Mouse (Mus musculus): Measurements from ENCODE around the gene Znfx1. TPM values are rescaled to one million over a fixed set of nuclear protein-coding genes. Genes with fewer than 3 reads are reported as not detected.

The Znfx1 gene
- polyA plus RNA-seq, 1 experiment from 2014 or later, result 4.9 TPM

- no peak overlapping the region for H3K4me2 ChIP-seq (replicated peaks; ENCODE audit: low read depth, low read length)
- no peaks in the 10 kb centered on the region for H3K36me3 ChIP-seq (ENCODE audit: control insufficient read depth, insufficient read depth, low read length)
- H3K27ac ChIP-seq (ENCODE audit: low read depth, low read length), result no peak overlapping the region
- 85% methylated on average over 5 of the region's 5 CpGs for WGBS
- H3K9ac ChIP-seq (ENCODE audit: low read depth, low read length), result no peak overlapping the region
- H3K9me3 ChIP-seq (ENCODE audit: control insufficient read depth, low read length), result no peaks in the 10 kb centered on the region
- H3K27me3 ChIP-seq (ENCODE audit: control insufficient read depth, insufficient read depth, low read length), result no peaks in the 10 kb centered on the region
- no peak overlapping the region for H3K4me3 ChIP-seq (ENCODE audit: low read depth, low read length)
- no peak for DNase-seq (ENCODE audit: low spot score)
- ATAC-seq (ENCODE audit: low FRiP score), result no peak
- H3K4me1 ChIP-seq (replicated peaks; ENCODE audit: control insufficient read depth, insufficient read depth, low read length), result 0 out of 2 replicates have a peak, but pooled peaks cover 4% of the 10 kb centered on the region
Measured at GRCm38 (mm10) chr2:167086836-167087235, 24.0 kb upstream of the Znfx1 start.

- 0 out of 2 replicates have a peak, but pooled peaks cover 6% of the 10 kb centered on the region for H3K4me1 ChIP-seq (replicated peaks; ENCODE audit: control insufficient read depth, insufficient read depth, low read length)
- no peak overlapping the region for H3K4me2 ChIP-seq (replicated peaks; ENCODE audit: low read depth, low read length)
- 66% methylated on average over 11 of the region's 11 CpGs for WGBS
- H3K36me3 ChIP-seq (ENCODE audit: control insufficient read depth, insufficient read depth, low read length), result no peaks in the 10 kb centered on the region
- ATAC-seq (ENCODE audit: low FRiP score) (no peak), DNase-seq (ENCODE audit: low spot score) (no peak)
- no peak overlapping the region for H3K4me3 ChIP-seq (ENCODE audit: low read depth, low read length)
- no peaks in the 10 kb centered on the region for H3K27me3 ChIP-seq (ENCODE audit: control insufficient read depth, insufficient read depth, low read length)
- no peak overlapping the region for H3K9ac ChIP-seq (ENCODE audit: low read depth, low read length)
- no peaks in the 10 kb centered on the region for H3K9me3 ChIP-seq (ENCODE audit: control insufficient read depth, low read length)
- H3K27ac ChIP-seq (ENCODE audit: low read depth, low read length), result no peak overlapping the region
Measured at GRCm38 (mm10) chr2:167086092-167086491, 23.3 kb upstream of the Znfx1 start.

GRCm38 (mm10) chr2:167081639-167082038, 18.8 kb upstream of the Znfx1 start:
- no peak overlapping the region for H3K4me3 ChIP-seq (ENCODE audit: low read depth, low read length)
- H3K4me1 ChIP-seq (replicated peaks; ENCODE audit: control insufficient read depth, insufficient read depth, low read length), result peaks cover 10% of the 10 kb centered on the region
- H3K27me3 ChIP-seq (ENCODE audit: control insufficient read depth, insufficient read depth, low read length), result no peaks in the 10 kb centered on the region
- no peaks in the 10 kb centered on the region for H3K9me3 ChIP-seq (ENCODE audit: control insufficient read depth, low read length)
- no peaks in the 10 kb centered on the region for H3K36me3 ChIP-seq (ENCODE audit: control insufficient read depth, insufficient read depth, low read length)
- no peak overlapping the region for H3K9ac ChIP-seq (ENCODE audit: low read depth, low read length)
- WGBS, result 23% methylated on average over 4 of the region's 4 CpGs
- no peak overlapping the region for H3K4me2 ChIP-seq (replicated peaks; ENCODE audit: low read depth, low read length)
- no peak for ATAC-seq (ENCODE audit: low FRiP score)
- peak; percentile 48 for DNase-seq (ENCODE audit: low spot score)
- no peak overlapping the region for H3K27ac ChIP-seq (ENCODE audit: low read depth, low read length)

- Histone ChIP-seq H3K9me3 (ENCODE audit: control insufficient read depth, low read length) (no peaks in the 10 kb centered on the region), H3K36me3 (ENCODE audit: control insufficient read depth, insufficient read depth, low read length) (no peaks in the 10 kb centered on the region), H3K27me3 (ENCODE audit: control insufficient read depth, insufficient read depth, low read length) (no peaks in the 10 kb centered on the region), H3K4me1 (replicated peaks; ENCODE audit: control insufficient read depth, insufficient read depth, low read length) (peaks cover 10% of the 10 kb centered on the region), H3K27ac (ENCODE audit: low read depth, low read length) (no peak overlapping the region), H3K4me3 (ENCODE audit: low read depth, low read length) (no peak overlapping the region), H3K9ac (ENCODE audit: low read depth, low read length) (no peak overlapping the region), H3K4me2 (replicated peaks; ENCODE audit: low read depth, low read length) (no peak overlapping the region)
- 61% methylated on average over 6 of the region's 6 CpGs for WGBS
- no peak for ATAC-seq (ENCODE audit: low FRiP score)
- no peak for DNase-seq (ENCODE audit: low spot score)
Measured at GRCm38 (mm10) chr2:167081135-167081534, 18.3 kb upstream of the Znfx1 start.

- no peak for DNase-seq (ENCODE audit: low spot score)
Measured at GRCm38 (mm10) chr2:167080387-167080786, 17.6 kb upstream of the Znfx1 start.

GRCm38 (mm10) chr2:167079535-167080257, 16.9 kb upstream of the Znfx1 start:
- WGBS, result 46% methylated on average over 18 of the region's 18 CpGs
- H3K9ac ChIP-seq (ENCODE audit: low read depth, low read length), result no peak overlapping the region
- H3K27me3 ChIP-seq (ENCODE audit: control insufficient read depth, insufficient read depth, low read length), result no peaks in the 10 kb centered on the region
- DNase-seq (ENCODE audit: low spot score), result peak; percentile 46
- ATAC-seq (ENCODE audit: low FRiP score), result peak; percentile 40; the same call in 1 of the 2 replicates
- H3K4me2 ChIP-seq (replicated peaks; ENCODE audit: low read depth, low read length), result no peak overlapping the region
- H3K9me3 ChIP-seq (ENCODE audit: control insufficient read depth, low read length), result no peaks in the 10 kb centered on the region
- H3K27ac ChIP-seq (ENCODE audit: low read depth, low read length), result 0 out of 2 replicates have a peak overlapping the region, but pooled peaks have one; percentile 36
- H3K36me3 ChIP-seq (ENCODE audit: control insufficient read depth, insufficient read depth, low read length), result no peaks in the 10 kb centered on the region
- peaks cover 10% of the 10 kb centered on the region for H3K4me1 ChIP-seq (replicated peaks; ENCODE audit: control insufficient read depth, insufficient read depth, low read length)
- no peak overlapping the region for H3K4me3 ChIP-seq (ENCODE audit: low read depth, low read length)

More at GRCm38 (mm10) chr2:167080387-167080786, 17.6 kb upstream of the Znfx1 start:
- H3K27ac ChIP-seq (ENCODE audit: low read depth, low read length), result no peak overlapping the region
- no peak for ATAC-seq (ENCODE audit: low FRiP score)
- H3K9ac ChIP-seq (ENCODE audit: low read depth, low read length), result no peak overlapping the region
- no peaks in the 10 kb centered on the region for H3K9me3 ChIP-seq (ENCODE audit: control insufficient read depth, low read length)
- H3K36me3 ChIP-seq (ENCODE audit: control insufficient read depth, insufficient read depth, low read length), result no peaks in the 10 kb centered on the region
- H3K4me2 ChIP-seq (replicated peaks; ENCODE audit: low read depth, low read length), result no peak overlapping the region
- 88% methylated on average over 3 of the region's 3 CpGs for WGBS
- peaks cover 10% of the 10 kb centered on the region for H3K4me1 ChIP-seq (replicated peaks; ENCODE audit: control insufficient read depth, insufficient read depth, low read length)
- H3K4me3 ChIP-seq (ENCODE audit: low read depth, low read length), result no peak overlapping the region
- H3K27me3 ChIP-seq (ENCODE audit: control insufficient read depth, insufficient read depth, low read length), result no peaks in the 10 kb centered on the region

GRCm38 (mm10) chr2:167078931-167079495, 16.2 kb upstream of the Znfx1 start:
- Histone ChIP-seq H3K4me3 (ENCODE audit: low read depth, low read length) (no peak overlapping the region), H3K9me3 (ENCODE audit: control insufficient read depth, low read length) (no peaks in the 10 kb centered on the region), H3K9ac (ENCODE audit: low read depth, low read length) (no peak overlapping the region), H3K27ac (ENCODE audit: low read depth, low read length) (peak overlapping the region; percentile 36; the same call in 1 of the 2 replicates), H3K36me3 (ENCODE audit: control insufficient read depth, insufficient read depth, low read length) (no peaks in the 10 kb centered on the region), H3K27me3 (ENCODE audit: control insufficient read depth, insufficient read depth, low read length) (no peaks in the 10 kb centered on the region), H3K4me2 (replicated peaks; ENCODE audit: low read depth, low read length) (no peak overlapping the region; the same call in 1 of the 2 replicates), H3K4me1 (replicated peaks; ENCODE audit: control insufficient read depth, insufficient read depth, low read length) (peaks cover 10% of the 10 kb centered on the region)
- DNase-seq (ENCODE audit: low spot score), result no peak
- peak; percentile 14; the same call in 1 of the 2 replicates for ATAC-seq (ENCODE audit: low FRiP score)
- WGBS, result 51% methylated on average over 9 of the region's 9 CpGs

- Histone ChIP-seq H3K9me3 (ENCODE audit: control insufficient read depth, low read length) (no peaks in the 10 kb centered on the region), H3K27ac (ENCODE audit: low read depth, low read length) (no peak overlapping the region), H3K4me3 (ENCODE audit: low read depth, low read length) (no peak overlapping the region), H3K27me3 (ENCODE audit: control insufficient read depth, insufficient read depth, low read length) (no peaks in the 10 kb centered on the region), H3K9ac (ENCODE audit: low read depth, low read length) (no peak overlapping the region), H3K36me3 (ENCODE audit: control insufficient read depth, insufficient read depth, low read length) (no peaks in the 10 kb centered on the region), H3K4me2 (replicated peaks; ENCODE audit: low read depth, low read length) (no peak overlapping the region; the same call in 1 of the 2 replicates), H3K4me1 (replicated peaks; ENCODE audit: control insufficient read depth, insufficient read depth, low read length) (peaks cover 10% of the 10 kb centered on the region)
- DNase-seq (ENCODE audit: low spot score) (no peak), ATAC-seq (ENCODE audit: low FRiP score) (no peak)
- 46% methylated on average over 7 of the region's 7 CpGs for WGBS
Measured at GRCm38 (mm10) chr2:167078486-167078885, 15.7 kb upstream of the Znfx1 start.
